Mouse (Mus musculus): ENCODE data around the gene Abr.

Gene Abr

DNA sequence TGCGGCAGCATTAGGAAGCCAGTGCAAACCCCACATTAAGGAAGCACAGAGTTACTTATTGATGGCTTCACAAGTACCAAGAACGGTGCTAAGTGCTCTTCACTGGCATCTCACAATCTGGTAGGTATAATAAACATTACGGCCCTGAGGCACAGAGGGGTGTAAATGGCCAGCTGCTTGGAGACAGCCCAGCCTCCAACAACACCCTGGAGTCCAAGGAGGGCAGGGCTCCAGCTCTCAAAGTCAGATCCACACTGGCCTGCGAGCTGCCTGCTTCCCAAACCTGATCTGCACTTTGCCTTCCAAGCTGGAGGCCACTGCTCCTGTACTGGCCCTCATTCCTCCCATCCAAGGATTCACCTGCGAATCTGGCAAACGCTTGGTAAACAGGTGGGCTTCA, 132.7 kb downstream of the Abr start:
- DNase-seq, result no peak

DNA sequence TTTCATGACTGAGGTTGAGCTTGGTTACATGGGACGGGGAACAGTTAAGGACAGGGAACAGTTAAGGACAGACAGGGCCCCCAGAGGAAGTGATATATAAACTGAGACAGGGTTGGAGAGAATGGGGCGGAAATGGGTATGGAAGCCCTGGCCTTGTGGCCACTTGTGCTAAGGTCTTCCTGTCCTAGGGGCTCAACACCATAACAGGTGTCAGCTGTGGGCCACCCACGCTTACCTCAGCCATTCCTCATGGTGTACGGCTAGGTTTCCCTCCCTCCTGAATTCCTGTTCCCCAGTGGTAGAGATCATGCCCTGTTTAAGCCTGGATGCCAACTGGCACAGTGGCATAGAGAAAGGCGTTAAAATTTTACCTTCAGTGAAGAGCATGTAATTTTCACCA, 135.1 kb downstream of the Abr start:
- no peak for DNase-seq

DNA sequence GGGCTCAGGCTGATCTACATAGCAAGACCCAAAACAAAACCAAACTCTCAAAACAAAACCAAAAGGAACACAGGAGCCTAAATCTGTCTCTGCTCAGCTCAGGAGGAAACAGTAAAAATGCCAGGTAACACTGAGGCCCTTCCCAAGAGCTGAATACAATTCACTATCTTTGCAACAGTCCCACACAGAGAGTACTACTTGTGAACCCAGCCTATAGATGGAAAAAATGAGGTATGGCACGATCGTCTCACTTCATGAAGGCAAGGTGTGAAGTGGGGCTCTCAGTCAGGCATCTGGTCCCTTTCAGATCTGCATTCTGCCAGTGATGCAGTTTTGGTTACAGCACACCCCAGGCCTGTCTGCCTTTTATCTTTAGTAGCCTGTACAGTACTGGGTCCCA, 138.1 kb downstream of the Abr start:
- no peak for DNase-seq

DNA sequence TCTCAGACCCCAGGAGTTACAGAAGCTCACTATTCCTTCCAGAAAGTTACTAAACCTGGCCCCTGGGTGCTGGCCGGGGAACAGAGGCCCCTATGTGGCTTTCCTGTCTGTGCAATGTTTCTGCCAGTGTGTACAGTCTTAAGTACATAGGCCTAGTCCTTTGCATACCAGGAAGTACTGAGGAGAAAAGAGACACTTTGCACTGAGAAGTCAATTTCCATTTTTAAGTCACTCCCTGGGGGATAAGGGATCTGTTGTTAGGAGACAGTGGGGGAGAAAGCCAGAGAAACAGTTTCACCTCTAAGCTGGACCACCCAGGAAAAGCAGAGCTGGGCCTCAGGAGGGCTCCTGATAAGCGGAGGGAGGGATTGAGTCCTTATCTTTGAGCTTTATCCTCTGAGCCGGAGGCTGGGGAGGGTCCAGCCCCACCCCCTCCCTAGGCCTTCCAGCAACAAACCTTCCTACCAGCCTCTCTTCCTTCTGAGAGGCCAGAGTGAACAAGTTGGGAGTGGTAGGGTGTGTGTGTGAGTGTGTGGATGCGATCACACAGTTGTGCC, 138.9 kb downstream of the Abr start:
- no peak for DNase-seq

DNA sequence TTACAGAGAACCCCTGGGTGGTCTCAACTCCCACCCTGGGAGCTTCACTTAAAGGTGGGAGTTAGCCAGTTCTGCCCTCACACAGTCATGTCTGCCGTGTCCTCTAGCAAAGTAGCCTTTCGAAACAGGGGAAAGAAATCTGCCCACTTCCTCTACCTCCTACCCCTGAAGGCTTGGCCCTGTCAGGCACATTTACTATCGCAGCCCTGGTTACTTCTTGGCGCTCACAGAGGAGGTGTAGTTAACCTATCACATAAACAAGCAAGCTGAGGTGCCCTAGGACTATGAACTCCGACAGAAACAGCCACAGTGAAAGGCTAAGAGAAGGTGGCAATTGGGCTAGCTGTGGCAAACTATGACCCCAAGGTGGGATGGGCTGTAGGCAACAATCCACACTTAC, 139.4 kb downstream of the Abr start:
- no peak for DNase-seq

DNA sequence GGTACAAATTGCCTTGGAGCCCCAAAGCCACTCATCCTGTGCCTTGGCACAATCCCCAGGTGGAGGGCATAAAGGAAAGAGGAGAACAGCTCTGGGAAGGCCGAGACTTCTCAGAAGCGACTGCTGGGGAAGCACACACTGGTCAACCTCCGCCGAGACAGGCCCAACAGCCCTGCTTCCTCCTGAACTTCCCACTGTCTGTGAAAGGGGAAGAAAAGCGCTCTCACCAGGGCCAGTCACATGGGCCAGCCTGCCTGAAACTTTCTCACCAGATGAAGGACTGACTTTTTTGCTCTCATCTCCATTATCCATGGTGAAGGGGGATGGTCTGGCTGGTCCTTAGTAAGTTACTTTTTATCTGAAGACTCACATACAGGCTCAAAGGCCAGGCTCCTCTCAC, 139.9 kb downstream of the Abr start:
- no peak for DNase-seq

DNA sequence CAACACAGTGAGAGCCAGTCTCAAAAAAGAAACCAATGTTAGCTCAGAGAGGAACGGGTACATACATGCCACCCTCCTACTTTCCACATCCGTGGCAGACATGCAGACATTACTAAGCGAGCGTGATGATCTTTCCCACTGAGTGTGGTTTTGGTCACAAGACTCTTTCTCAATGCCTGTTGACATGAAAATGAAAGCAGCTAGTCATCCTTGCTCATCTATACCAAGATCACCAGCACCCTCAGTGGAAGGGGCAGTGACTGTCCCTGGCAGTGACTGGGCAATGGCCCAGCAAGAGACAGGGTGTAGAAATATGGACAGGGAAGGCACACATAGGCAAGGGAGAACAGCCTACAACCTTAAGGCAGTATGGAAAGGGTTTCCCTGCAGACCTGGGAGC, 142.4 kb downstream of the Abr start:
- DNase-seq, result no peak

DNA sequence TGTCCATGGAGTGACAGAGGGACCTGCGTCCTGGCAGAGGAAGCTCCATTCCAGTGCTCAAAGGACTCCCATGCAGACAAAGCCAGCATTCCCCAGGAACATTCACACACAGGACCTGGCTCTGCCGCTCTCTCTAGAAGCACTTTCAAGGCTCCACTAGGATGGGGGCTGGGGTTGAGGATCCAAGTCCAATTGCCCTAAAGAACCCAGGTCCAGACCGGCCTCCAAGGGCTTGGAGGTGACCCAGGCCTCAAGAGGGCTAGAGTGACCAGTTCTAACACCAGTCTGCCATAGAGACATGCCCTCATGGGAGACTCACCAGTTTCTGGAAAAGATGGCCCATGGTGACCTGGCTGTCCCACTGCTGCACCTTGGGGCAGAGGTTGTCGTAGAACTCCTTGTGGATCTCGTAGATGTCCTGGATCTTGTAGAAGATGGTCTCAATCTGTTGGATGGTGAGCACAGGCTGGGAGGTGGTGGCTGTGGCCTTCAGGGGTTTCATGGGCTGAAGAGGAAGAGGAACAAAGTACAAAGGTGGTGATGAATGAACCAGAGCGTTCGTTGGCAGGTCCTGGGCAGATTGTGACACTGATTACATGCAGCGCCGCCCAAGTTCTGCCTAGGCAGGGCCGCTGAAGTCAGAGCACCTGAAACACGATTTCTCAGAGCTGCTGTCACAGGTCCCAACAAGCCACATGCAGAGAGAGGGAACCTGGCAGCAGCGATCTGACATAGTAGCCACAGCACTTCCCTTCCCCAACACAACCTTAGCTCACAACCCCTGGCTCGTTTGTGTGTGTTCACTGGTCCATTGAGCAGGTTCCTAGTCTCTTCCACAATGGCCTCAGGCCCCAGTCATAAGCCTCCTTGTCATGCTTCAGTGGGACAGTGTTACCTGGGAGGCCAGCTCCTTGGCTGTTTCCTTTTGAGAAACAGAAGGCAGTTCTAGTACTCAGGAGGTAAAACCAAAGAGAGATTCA, 143.1 kb downstream of the Abr start:
- DNase-seq, result peak; percentile 15

DNA sequence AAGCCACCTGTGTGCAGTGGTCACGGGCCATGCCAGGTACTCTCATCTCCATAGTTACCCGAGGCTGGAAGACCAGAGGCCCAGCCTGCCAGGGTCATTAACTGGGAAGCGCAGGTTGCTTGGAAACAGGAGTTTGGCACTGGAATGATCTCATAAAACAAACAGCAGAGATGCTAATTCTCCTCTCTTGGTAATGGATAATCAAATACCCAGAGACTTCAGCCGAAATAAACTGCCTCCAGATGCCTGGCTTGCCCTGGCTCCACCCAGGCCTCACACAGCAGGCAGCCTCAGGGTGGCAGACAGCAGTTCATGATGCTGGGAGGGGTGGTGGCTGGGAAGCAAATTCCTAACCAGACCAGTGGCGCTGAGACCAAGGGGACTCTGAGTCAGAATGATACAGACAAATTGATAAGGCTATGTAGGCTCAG, 145.0 kb downstream of the Abr start:
- peak; percentile 51 for DNase-seq

DNA sequence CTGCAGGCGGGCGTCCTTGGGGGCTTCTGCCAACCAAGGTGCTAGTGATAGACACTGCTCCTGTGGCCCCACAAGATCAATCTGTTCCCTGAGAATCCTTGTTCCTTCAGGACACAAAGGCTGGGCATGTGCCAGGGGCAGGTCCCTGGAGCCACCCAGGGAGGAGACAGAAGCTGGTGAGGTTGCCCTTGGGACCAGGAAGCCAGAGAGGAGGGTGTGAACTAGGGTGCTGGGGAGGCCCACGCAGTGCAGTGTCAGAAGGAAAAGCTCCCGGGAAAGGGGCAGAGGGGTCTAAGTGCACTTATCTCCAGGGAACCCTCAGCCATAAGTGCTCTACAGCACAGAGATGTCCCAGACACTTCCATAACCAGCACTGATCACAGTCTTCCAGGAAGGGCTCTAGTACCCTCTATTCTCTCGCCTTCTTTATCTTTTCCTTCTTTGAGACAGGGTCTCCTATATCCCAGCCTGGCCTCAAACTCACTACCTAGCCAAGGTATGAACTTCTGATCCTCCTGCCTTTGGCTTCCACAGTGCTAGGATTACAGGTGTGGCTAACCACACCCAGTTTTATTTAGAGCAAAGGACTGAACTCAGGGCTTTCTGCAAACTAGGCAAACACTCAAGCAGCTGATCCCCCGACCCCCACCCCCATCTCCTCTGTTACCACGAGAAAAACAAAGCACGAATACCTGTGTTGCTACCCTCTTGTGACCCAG, 145.6 kb downstream of the Abr start:
- DNase-seq, result no peak

DNA sequence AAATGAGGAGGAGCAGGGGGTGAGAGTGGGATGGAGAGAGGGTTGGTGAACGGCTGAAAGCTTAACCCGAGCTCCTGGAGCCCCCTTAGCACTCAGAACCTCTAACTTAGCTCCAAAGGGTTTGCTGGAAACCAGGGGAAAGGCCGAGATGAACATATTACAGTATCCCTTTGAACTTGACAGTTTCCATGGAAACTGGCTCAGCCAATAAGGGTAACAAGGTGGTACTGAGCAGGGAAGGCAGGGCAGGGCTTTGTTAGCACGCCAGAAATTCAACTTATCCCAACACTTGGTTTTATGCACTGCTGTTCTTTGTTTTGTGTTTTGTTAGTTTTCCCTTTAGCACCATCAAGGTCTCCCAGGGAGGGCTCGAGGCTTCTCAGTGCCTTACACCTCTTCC, 149.5 kb downstream of the Abr start:
- no peak for DNase-seq

DNA sequence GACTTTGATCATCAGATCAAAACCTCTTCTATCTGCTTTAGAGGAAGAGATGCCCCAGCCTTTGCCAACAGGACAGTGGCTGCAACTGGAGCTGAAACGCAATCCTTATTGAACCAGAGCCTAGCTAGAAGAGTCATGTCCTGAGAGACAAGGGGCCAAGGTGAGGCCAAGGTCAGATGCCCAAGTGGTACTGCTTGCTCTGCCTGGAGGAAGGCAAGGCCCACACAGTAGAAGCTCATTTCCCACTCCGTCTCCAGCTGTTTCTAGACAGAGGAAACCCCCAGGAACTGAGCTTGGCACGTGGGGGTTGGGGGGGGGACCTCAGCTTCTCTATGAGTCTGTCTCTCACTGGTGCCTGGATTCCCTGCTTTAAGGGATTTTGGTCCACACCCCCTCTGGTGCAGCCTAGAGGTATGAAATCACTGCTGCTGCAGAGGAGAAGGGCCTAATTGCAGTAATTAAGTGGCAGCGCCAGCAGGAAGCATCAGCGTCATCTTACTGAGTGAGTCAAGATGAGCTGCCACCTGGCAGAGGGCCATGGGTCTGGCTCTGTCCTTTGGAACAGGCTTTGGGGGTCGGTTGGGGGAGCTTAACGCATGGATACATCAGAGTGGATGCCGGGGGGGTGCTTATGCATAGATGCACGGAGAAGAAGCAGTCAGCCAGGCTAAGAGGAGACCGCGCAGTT, 152.7 kb downstream of the Abr start:
- DNase-seq, result peak; percentile 52

DNA sequence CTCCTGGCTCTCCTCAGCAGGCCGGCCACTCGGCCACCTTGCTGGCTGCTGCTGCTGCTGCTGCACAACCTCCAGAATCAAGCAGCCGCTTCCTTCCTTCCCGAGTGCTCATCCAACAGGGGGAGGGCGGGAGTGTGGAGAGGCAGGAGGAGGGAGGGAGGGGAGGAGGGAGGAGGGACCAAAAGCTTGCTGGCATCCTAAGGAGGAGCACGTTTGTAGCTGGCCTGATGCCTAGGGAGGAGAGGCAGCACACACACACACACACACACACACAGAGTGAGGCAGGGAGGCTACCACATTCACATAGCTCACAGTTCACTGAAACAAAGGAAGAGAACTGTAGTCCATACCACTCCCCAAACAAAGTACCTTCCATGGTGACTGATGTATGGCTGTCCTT, 153.8 kb downstream of the Abr start:
- DNase-seq, result peak; percentile 79

DNA sequence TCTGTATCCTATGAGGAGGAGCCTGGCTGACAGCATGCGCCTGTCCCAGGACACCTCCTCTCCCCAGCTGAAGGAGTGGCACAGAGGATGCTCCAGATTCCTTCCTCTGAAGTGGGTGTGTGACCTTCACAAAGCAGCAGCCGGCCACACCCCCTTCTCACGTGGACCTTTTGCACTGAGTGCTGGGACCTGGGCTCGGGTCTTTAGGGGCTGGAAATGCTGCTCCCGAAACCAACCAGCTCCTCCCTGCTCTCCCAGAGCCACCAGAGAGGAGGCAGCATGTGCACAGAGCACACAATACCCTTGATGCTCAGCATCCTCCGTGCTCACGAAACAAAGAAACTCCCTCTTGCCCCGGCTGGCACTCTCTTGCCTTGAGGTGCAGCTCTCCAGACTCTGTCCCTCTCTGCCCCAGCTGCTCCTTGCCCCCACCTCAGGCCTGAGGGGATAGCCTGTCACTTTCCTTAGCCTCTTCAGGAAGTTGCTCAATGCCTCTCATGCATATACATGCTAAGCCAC, 154.6 kb downstream of the Abr start:
- DNase-seq, result no peak

DNA sequence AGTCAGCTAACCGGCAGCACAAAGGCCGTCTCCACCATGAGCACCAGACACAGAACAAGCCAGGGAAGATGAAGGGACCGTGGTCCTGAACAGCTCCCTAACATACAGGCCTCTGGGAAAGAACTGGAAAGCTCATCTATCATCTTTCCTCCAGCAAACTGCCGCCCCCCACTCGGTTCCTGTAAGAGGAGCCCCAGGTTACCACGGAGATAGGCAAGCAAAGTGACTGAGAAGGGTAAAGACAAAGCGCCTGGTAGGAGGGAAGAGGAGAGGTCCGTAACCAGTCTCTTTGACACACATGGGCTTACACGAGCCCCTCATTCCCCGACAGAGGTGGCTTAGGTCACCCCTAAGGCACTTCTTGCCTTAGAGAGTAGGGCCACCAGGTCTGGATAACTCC, 155.0 kb downstream of the Abr start:
- no peak for DNase-seq

DNA sequence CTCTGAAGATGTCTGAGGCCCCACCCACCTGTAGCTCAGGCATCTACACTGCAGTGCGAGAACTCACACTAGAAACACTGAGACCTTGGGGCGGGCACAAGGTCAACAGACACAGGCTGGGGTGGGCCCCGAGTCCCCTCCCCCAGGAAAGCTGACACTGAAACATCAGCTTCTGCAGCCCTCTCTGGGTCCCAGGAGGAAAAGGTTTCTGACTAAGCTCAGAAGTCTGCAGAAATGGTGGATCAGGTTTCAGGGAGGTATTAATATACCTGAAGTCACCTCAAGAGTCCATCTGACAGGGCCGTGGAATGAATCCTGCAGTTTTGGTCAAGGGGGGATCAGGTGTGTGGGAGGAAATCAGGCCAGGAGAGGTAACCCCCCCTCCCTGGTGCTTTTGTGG, 156.2 kb downstream of the Abr start:
- no peak for DNase-seq

DNA sequence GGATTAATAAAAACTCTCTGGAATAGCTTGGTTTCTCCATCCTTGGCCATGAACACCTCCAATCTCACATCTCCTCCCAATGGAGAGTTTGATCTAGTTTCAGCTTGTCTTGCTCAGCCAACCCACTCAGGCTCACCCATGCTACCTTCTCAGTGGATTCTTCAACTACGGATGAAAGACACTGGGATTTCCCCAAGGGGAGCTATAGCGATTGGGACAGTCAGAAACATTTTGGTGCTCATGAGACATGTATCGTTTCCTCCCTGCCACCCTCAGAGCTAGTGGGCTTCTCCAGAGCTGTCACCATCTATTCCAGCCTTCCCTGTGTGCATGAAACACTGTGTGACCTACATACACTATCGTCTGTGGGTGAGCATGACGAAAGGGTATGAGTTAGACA, 160.4 kb downstream of the Abr start:
- no peak for DNase-seq

DNA sequence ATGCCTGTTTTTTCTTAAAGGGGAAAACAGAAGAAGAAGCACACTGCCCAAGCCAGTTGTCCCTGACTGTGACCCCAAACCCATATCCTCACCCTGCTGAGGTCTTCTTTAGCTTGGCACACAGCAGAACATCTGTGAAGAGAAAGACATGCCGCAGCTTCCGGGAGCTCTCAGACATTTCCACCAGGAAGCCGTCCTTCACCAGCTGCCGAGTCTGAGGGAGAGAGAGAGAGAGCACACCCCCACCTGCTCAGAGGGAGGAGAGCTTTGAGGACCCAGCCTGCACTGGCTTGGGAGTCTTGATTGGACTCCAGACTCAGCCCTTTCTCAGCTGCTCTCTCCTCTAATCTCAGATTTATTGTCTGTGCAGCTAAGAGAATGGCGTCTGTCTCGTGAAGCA, 160.9 kb downstream of the Abr start:
- DNase-seq, result no peak

DNA sequence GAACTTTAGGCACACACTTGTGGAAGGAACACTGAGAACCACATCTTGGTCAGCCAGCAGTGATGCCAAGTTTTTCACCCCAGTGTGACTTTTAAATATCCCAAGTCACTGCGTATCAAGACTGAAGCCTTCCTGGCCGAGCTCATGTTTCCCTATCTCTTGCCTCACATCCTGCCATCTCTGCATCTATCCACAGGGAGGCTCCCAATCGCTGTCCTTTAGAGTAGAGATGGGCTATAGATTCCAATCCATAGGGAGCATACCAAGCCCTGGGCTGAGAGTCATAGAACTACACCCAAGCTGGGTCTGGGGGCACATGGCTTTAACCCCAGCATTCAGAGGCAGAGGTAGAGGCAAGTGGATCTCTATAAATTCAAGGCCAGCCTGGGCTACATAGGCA, 162.6 kb downstream of the Abr start:
- no peak for DNase-seq

DNA sequence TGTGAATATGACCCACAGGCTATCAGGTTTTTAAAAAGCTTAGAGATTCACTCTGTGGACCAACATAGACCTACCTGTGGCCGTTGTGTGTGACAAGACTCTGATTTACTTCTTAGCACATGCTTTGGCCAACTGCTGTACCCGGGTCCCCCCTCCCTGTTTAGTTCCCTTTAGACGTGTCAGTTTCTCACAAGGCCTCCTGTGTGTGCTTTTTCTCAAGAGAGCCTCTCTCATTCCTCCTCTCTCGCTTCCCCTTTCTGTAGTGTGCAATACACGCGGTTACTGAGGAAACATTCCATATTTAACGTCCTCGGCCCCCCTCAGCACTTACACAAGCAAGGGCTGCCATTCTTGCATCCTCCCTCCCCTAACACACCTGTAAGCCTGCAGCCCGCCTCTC, 163.4 kb downstream of the Abr start:
- no peak for DNase-seq

DNA sequence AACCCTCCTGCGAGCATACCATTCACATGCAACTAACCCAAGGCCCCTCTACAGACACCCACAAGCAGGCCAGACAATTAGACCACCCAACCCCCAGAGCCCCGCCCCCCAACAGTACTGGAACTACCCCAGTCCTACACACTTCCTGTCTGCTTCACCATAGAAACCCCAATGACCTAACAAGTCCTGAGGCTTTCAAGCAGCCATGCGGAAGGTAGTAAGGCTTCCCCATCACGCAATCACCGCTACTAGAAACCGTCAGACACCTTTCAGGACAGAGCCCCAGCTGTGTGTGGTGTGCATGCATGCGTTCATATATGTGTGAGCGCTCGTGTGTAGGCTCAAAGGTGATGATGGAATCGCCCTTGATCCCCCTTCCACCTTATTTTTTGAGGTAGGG, 165.2 kb downstream of the Abr start:
- DNase-seq, result no peak

DNA sequence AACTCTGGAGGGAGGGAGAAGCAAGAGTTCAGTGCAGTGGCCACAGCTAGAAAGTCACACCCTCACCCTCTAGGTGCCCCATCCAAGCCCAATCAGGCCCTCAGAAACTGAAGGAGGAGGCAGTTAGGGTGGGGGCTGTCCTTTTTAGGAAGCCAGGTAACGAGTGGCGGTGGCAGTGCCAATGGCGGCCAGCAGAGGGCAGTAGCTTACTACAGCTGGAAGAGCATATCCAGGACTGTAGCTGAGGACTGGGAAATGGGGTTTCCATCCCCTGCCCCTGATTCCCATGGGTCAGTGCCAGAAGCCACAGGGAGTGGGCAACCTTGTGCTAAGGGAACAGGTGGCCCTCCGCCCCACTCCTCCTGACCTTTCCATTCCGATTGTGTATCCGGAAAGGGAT, 165.9 kb downstream of the Abr start:
- peak; percentile 93 for DNase-seq

DNA sequence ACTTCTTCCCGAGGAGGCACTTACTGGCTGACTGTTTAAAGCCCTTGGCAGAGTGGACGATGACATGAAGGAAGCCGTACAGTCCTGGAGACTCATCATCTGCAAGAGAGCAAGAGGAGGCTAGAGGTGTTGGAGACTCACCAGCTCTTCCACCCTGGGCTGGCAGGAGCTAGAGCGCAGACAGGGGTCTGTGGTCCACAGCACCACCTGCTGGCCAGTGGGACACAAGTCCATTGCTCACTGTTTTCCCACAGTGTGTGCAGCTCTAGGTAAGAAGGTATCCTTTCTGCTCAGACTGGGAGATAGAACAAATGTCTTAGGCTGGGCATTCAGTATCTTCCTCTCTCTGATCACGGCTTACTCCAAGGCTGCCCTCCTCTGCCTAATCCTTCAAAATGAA, 167.6 kb downstream of the Abr start:
- DNase-seq, result peak; percentile 88
